Mouse (Mus musculus): ENCODE data around the gene B3galt6. TPM values are rescaled to one million over a fixed set of nuclear protein-coding genes. Genes with fewer than 3 reads are reported as not detected.

B3galt6 gene
- 14.4 and 14.6 TPM in 2 replicates for polyA plus RNA-seq (2015; fragmentation: Nextera tagmentation; extraction: Ambion mirVana)

DNA sequence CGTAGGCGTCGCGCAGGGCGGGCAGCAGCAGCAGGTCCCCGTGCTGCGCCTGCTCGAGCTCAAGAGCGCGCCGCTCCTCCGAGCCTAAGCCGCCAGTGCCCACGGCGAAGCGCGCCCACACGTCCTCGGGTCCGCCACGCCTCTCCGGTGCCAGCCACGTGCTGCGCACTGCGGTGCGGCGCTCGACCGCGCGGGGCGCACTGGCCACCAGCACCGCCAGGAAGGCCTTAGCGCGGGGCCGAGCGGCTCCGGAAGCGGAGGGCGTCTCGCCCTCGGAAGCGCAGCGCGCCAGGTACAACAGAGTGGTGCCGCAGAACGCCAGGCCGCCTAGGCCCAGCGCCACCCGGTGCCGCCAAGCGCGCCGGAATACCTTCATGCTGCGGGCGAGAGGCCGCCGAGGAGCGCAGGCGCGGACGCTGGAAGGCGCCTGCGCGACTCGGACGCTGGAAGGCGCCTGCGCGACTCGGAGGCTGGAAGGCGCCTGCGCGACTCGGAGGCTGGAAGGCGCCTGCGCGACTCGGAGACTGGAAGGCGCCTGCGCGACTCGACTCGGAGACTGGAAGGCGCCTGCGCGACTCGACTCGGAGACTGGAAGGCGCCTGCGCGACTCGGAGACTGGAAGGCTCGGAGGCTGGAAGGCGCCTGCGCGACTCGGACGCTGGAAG is at the start of gene B3galt6, which contains the start of gene Sdf4:
TSS of gene B3galt6 (minus strand) at position 409 of the 665 bp plus-strand sequence.
TSS of gene Sdf4 (plus strand) at position 632 of the 665 bp plus-strand sequence.
- under 1% methylated on average over 99 of the region's 99 CpGs for WGBS
- peak within 1 kb of the TSS; percentile 69 for H3K4me3 ChIP-seq (replicated peaks)
- ATAC-seq (ENCODE audit: insufficient read depth, low FRiP score, low read depth) = peak; percentile 83

GRCm38 (mm10) chr4:156034901-156035300 is 42.5 kb upstream of the B3galt6 start:
- Histone ChIP-seq H3K9me3 (no peaks in the 10 kb centered on the region), H3K4me1 (peaks cover 22% of the 10 kb centered on the region)

More for the DNA sequence above, at the start of gene B3galt6, which contains the start of gene Sdf4:
- Histone ChIP-seq H3K9me3 (no peaks in the 10 kb centered on the region), H3K4me2 (peak within 1 kb of the TSS; percentile 99), H3K27ac (peak within 1 kb of the TSS; percentile 97), H3K27me3 (replicated peaks) (no peaks in the 10 kb centered on the region), H3K36me3 (peaks cover 6% of the 10 kb centered on the region; the same call in 1 of the 2 replicates), H3K4me1 (peaks cover 18% of the 10 kb centered on the region), H3K9ac (peak within 1 kb of the TSS; percentile 74)

GRCm38 (mm10) chr4:156034301-156034700 is 41.9 kb upstream of the B3galt6 start:
- no peak for ATAC-seq (ENCODE audit: insufficient read depth, low FRiP score, low read depth)
- no peaks in the 10 kb centered on the region for H3K36me3 ChIP-seq
- H3K27me3 ChIP-seq (replicated peaks) = peaks cover 5% of the 10 kb centered on the region; the same call in 1 of the 2 replicates
- H3K4me1 ChIP-seq = peaks cover 22% of the 10 kb centered on the region
- no peaks in the 10 kb centered on the region for H3K9me3 ChIP-seq
- no peak overlapping the region for H3K4me2 ChIP-seq
- no peak overlapping the region for H3K4me3 ChIP-seq (replicated peaks)
- H3K27ac ChIP-seq = no peak overlapping the region
- 76% methylated on average over 4 of the region's 4 CpGs for WGBS
- H3K9ac ChIP-seq = no peak overlapping the region

More at GRCm38 (mm10) chr4:156034901-156035300, 42.5 kb upstream of the B3galt6 start:
- Histone ChIP-seq H3K4me3 (replicated peaks) (no peak overlapping the region), H3K9ac (no peak overlapping the region), H3K27ac (no peak overlapping the region), H3K27me3 (replicated peaks) (peaks cover 5% of the 10 kb centered on the region; the same call in 1 of the 2 replicates), H3K4me2 (peak overlapping the region; percentile 26; the same call in 1 of the 2 replicates), H3K36me3 (no peaks in the 10 kb centered on the region)
- 19% methylated on average over 25 of the region's 25 CpGs for WGBS
- ATAC-seq (ENCODE audit: insufficient read depth, low FRiP score, low read depth) = no peak

DNA sequence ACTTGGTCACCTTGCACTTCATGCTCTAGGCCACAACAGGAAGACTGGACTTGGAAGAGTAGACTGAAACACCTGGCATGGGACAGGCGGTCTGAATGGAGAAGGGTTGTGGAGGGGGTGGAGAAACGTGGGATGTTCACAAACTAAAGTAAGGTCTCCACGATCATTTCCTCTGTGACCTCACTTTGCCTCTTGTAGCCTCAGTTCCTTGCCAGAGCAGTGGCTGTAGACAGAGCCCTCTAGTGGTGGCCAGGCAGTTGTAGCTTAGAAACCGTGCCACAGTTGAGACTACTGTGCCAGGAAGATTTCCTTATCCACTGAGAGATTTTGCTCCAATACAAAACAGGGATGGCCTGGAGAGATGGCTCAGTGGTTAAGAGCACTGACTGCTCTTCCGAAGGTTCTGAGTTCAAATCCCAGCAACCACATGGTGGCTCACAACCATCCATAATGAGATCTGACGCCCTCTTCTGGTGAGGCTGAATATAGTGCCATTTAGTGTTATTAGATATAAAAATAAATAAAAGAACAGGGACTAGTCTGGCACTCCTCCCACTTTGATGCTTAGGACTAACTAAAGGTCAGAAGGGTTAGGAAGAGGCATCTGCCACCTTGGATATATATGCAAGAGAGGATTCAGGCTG is 41.1 kb upstream of the B3galt6 start:
- no peak for ATAC-seq (ENCODE audit: insufficient read depth, low FRiP score, low read depth)

DNA sequence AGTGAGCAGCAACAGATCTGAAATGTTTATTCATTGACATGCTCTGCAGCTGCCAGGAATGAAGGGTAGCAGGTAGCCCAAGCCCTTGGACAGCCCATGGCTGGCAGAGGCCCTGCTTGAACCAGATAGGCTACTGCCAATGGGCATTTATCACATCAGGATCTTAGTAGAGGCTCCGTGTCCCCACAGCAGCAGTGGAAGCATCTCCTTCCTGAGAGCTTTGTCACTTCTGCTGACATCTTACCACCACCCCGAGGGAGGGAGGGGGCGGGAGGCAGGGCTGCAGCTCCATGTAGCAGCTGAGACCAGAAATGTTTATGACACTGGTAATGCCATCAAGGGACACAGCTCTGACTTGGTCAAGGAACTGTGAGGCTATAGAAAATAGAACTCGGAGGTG is 40.4 kb upstream of the B3galt6 start:
- H3K4me2 ChIP-seq = no peak overlapping the region

More for the DNA sequence above, 41.1 kb upstream of the B3galt6 start:
- Histone ChIP-seq H3K9ac (no peak overlapping the region), H3K27me3 (replicated peaks) (peaks cover 5% of the 10 kb centered on the region; the same call in 1 of the 2 replicates), H3K27ac (no peak overlapping the region), H3K4me1 (peaks cover 22% of the 10 kb centered on the region), H3K4me3 (replicated peaks) (no peak overlapping the region), H3K36me3 (no peaks in the 10 kb centered on the region), H3K4me2 (no peak overlapping the region), H3K9me3 (no peaks in the 10 kb centered on the region)
- 42% methylated on average over 6 of the region's 6 CpGs for WGBS

DNA sequence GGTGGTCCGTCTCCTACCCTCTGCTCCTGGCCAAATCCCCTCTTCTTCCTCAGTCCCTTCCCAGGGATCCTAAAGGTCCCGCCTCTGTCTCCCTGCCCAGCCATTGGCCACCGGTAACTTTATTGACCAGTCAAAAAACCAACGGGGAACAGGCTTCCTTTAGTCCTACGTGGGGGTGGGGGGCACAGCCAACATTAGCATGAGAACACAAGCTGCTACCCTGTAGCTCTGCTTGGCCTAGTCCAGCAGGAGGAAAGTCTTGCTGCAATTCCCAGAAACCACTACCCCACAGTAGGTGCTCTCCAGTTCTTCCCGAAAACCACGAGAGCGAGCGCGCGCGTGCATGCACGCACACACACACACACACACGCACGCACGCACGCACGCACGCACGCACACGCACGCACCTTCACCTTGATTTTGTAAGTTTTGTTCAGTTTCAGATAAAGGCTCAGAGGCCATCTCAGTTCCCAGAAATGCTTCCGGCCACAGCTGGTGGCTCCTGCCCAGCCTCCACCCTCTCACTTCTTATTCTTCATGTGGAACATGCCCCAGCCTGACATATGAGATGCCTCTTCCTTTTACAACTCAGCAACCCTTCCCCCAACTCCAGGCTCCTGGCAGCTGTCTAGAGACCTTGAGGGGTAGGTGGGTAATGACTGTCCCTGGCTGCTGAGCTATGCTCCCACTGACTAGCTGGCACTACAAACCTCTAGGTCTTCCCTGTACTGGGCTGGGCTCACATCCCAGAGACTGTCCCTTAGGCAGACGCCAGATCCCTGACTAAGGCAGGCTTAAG is 39.3 kb upstream of the B3galt6 start:
- peaks cover 24% of the 10 kb centered on the region for H3K4me1 ChIP-seq
- 1% methylated on average over 24 of the region's 24 CpGs for WGBS
- peak overlapping the region; percentile 51 for H3K4me3 ChIP-seq (replicated peaks)
- peaks cover 5% of the 10 kb centered on the region; the same call in 1 of the 2 replicates for H3K27me3 ChIP-seq (replicated peaks)
- H3K27ac ChIP-seq = peak overlapping the region; percentile 96
- peak; percentile 87 for ATAC-seq (ENCODE audit: insufficient read depth, low FRiP score, low read depth)
- H3K4me2 ChIP-seq = peak overlapping the region; percentile 77
- H3K9me3 ChIP-seq = no peaks in the 10 kb centered on the region
- peak overlapping the region; percentile 47; the same call in 1 of the 2 replicates for H3K9ac ChIP-seq
- no peaks in the 10 kb centered on the region for H3K36me3 ChIP-seq

More for the DNA sequence above, 40.4 kb upstream of the B3galt6 start:
- Histone ChIP-seq H3K4me1 (peaks cover 22% of the 10 kb centered on the region), H3K27me3 (replicated peaks) (peaks cover 5% of the 10 kb centered on the region; the same call in 1 of the 2 replicates), H3K27ac (peak overlapping the region; percentile 96), H3K4me3 (replicated peaks) (no peak overlapping the region), H3K9ac (no peak overlapping the region), H3K36me3 (no peaks in the 10 kb centered on the region), H3K9me3 (no peaks in the 10 kb centered on the region)
- WGBS = 84% methylated on average over 4 of the region's 4 CpGs
- no peak for ATAC-seq (ENCODE audit: insufficient read depth, low FRiP score, low read depth)

DNA sequence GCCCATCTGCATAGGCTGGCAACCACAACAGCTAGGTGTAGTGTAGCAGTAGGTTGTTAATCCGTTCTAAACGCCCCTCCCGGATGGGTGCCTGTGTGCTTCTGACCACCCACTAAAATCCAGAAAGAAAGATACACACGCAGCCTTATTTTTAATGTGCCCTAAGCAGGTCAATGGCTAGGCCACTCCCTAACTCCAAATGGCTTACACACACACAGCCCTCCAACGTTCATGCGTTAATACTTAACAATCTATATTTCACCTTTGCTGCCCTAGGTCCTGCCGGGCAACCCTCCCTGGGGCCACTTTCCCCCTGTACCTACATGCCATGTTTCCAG is 38.8 kb upstream of the B3galt6 start:
- Histone ChIP-seq H3K36me3 (no peaks in the 10 kb centered on the region), H3K4me3 (replicated peaks) (peak overlapping the region; percentile 51), H3K9me3 (no peaks in the 10 kb centered on the region), H3K4me2 (peak overlapping the region; percentile 77), H3K27ac (peak overlapping the region; percentile 96), H3K4me1 (peaks cover 30% of the 10 kb centered on the region), H3K27me3 (replicated peaks) (peaks cover 5% of the 10 kb centered on the region; the same call in 1 of the 2 replicates), H3K9ac (peak overlapping the region; percentile 47; the same call in 1 of the 2 replicates)
- ATAC-seq (ENCODE audit: insufficient read depth, low FRiP score, low read depth) = peak; percentile 34
- 8% methylated on average over 7 of the region's 7 CpGs for WGBS

- ATAC-seq (ENCODE audit: insufficient read depth, low FRiP score, low read depth) = no peak
- no peaks in the 10 kb centered on the region for H3K36me3 ChIP-seq
- H3K27ac ChIP-seq = peak overlapping the region; percentile 96; the same call in 1 of the 2 replicates
- 43% methylated on average over 9 of the region's 9 CpGs for WGBS
- peaks cover 35% of the 10 kb centered on the region for H3K4me1 ChIP-seq
- H3K9me3 ChIP-seq = no peaks in the 10 kb centered on the region
- peak overlapping the region; percentile 47; the same call in 1 of the 2 replicates for H3K9ac ChIP-seq
- peak overlapping the region; percentile 77 for H3K4me2 ChIP-seq
- peaks cover 2% of the 10 kb centered on the region; the same call in 1 of the 2 replicates for H3K27me3 ChIP-seq (replicated peaks)
- peak overlapping the region; percentile 51 for H3K4me3 ChIP-seq (replicated peaks)
Measured at GRCm38 (mm10) chr4:156030651-156031118, 38.2 kb upstream of the B3galt6 start.

- no peak overlapping the region for H3K27ac ChIP-seq
- WGBS = 90% methylated on average over 7 of the region's 7 CpGs
- H3K36me3 ChIP-seq = no peaks in the 10 kb centered on the region
- no peak overlapping the region for H3K4me2 ChIP-seq
- no peaks in the 10 kb centered on the region for H3K9me3 ChIP-seq
- ATAC-seq (ENCODE audit: insufficient read depth, low FRiP score, low read depth) = no peak
- no peak overlapping the region for H3K4me3 ChIP-seq (replicated peaks)
- no peaks in the 10 kb centered on the region for H3K27me3 ChIP-seq (replicated peaks)
- H3K9ac ChIP-seq = no peak overlapping the region
- H3K4me1 ChIP-seq = peaks cover 36% of the 10 kb centered on the region
Measured at GRCm38 (mm10) chr4:156028580-156028979, 36.1 kb upstream of the B3galt6 start.

DNA sequence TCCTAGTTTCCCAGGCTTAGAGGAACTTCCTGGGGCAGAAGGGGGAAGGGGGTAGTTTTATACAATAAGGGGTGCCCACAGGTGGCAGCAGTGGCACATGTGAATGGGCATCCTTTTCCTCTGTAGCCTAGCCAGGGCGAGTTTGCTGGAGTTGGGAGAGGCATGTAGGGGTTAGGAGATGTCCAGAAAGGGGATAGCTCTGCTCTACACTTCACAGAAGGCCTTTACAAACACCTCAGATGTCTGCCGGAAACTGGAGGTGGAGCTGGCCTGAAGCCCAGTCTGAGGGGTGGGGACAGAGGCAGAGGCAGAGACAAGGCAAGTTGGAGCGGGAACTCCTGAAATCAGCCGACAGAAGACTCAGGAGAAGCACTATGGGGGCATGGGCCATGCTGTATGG is 33.6 kb upstream of the B3galt6 start, which contains the start of gene Tnfrsf18:
TSS of gene Tnfrsf18 (plus strand) at position 152 of the 400 bp plus-strand sequence.
- H3K27ac ChIP-seq = no peak within 1 kb of the TSS; the same call in 1 of the 2 replicates
- H3K4me2 ChIP-seq = no peak within 1 kb of the TSS
- no peak within 1 kb of the TSS for H3K9ac ChIP-seq

DNA sequence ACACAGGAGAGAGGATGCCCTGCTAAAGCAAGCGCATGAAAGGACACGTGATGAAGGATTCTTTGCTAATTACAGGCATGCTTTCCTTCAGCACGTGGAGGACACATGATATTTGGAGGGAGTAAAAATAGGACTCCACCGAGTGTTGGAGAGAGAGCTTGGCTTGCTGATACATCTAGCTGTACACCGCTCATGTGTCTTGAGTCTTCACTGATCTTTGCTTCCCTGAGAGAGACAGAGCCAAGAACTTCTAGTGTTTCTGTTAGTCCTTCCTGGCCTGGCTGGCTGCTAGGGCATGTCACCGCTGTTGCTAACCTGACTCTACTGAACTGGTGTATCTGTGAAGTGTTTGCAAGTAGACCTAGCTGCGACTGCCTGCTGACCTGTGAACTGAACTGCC is 31.7 kb upstream of the B3galt6 start:
- WGBS = 90% methylated on average over 7 of the region's 7 CpGs
- ATAC-seq (ENCODE audit: insufficient read depth, low FRiP score, low read depth) = no peak
- no peak overlapping the region for H3K9ac ChIP-seq

More for the DNA sequence above, 33.6 kb upstream of the B3galt6 start, which contains the start of gene Tnfrsf18:
- no peaks in the 10 kb centered on the region for H3K9me3 ChIP-seq
- peaks cover 23% of the 10 kb centered on the region for H3K4me1 ChIP-seq
- peak; percentile 44; the same call in 1 of the 2 replicates for ATAC-seq (ENCODE audit: insufficient read depth, low FRiP score, low read depth)
- H3K36me3 ChIP-seq = no peaks in the 10 kb centered on the region
- 24% methylated on average over 4 of the region's 4 CpGs for WGBS
- H3K27me3 ChIP-seq (replicated peaks) = no peaks in the 10 kb centered on the region
- H3K4me3 ChIP-seq (replicated peaks) = no peak within 1 kb of the TSS

More for the DNA sequence above, 31.7 kb upstream of the B3galt6 start:
- peaks cover 13% of the 10 kb centered on the region for H3K4me1 ChIP-seq
- H3K4me2 ChIP-seq = no peak overlapping the region
- no peaks in the 10 kb centered on the region for H3K36me3 ChIP-seq
- H3K27ac ChIP-seq = no peak overlapping the region
- no peaks in the 10 kb centered on the region for H3K9me3 ChIP-seq
- no peak overlapping the region for H3K4me3 ChIP-seq (replicated peaks)
- no peaks in the 10 kb centered on the region for H3K27me3 ChIP-seq (replicated peaks)

Measured in stomach, embryonic 15.5 days (tissue).